Mouse (Mus musculus) embryonic fibroblast, embryonic 13.5 days (primary cell): ENCODE measurements at regions not wholly inside any gene's neighbourhood (a gene's known extent, or its start where the extent isn't known, plus 50 kb on each side); places are given as distances from the start of the nearest gene placed in this dataset.

ENCODE experiments used
- CTCF ChIP-seq: IDR thresholded peaks from 2 replicates; pipeline ENCODE4 v1.5.1; 2011; ENCODE audit warnings: mild to moderate bottlenecking, control low read depth, low read length, moderate library complexity, borderline replicate concordance; ENCODE audit not compliant: insufficient read depth
- POLR2A ChIP-seq: IDR thresholded peaks from 2 replicates; pipeline ENCODE4 v1.6.1; 2011; ENCODE audit warnings: low read depth, mild to moderate bottlenecking, control low read depth, low read length, moderate library complexity

DNA sequence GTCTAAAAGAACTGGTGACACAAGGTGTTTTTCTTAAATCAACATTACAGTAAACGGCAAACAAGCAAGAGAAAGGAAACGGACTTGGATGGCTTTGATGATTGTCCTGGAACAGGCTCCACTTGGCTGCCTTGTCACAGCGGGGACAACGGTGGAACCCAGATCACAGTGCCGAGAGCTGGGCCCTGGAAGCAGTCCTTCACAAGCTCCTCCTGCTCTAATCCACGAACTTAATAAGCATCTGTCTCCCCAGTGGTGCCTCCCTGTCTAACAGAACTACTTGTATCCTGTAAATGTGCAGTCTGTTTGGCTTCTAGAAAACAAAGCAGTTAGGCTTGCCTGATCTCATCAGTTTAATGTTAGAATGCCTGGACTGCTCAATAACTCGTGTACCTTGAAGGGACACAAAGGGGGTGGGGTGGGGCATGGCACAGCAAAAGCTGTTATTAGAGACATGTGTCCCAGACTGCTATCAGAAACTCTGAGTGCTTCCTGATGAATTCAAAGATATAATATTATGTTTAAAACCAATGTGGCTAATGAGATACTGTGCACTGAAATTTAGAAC is 164.5 kb downstream of the Ptprc start:
- TF ChIP-seq CTCF (no peak), POLR2A (no peak)
